Mouse (Mus musculus) stomach, embryonic 14.5 days (tissue): ENCODE data around the gene Ss18l2. TPM values are rescaled to one million over a fixed set of nuclear protein-coding genes. Genes with fewer than 3 reads are reported as not detected.
A peak's percentile ranks its signal among the peaks of the same experiment; 100 is the strongest.

Experiments
- ATAC-seq: fragments of 200-750 bp; cut with Nextera tagmentation; 2 replicates; pipeline ENCODE4 v1.8.0; 2017; ENCODE audit warnings: low read depth, moderate TSS enrichment; ENCODE audit not compliant: insufficient number of reproducible peaks, insufficient read depth, low FRiP score
- H3K27ac ChIP-seq: fragments of 300-500 bp; sonication (generic); 2 replicates; pipeline ENCODE4 v1.5.1; 2014; ENCODE audit warnings: mild to moderate bottlenecking, low read length, moderate library complexity, mixed read lengths
- H3K27me3 ChIP-seq: fragments of 300-500 bp; sonication (generic); 2 replicates; pipeline ENCODE4 v1.6.1; 2014; ENCODE audit warnings: low read length, control low read depth, mixed read lengths; ENCODE audit not compliant: control insufficient read depth, insufficient read depth
- H3K36me3 ChIP-seq: fragments of 300-500 bp; sonication (generic); 2 replicates; pipeline ENCODE4 v1.6.1; 2014; ENCODE audit warnings: mild to moderate bottlenecking, control low read depth, low read length, moderate library complexity, mixed read lengths; ENCODE audit not compliant: control insufficient read depth, insufficient read depth
- H3K4me1 ChIP-seq: fragments of 300-500 bp; sonication (generic); 2 replicates; pipeline ENCODE4 v1.6.1; 2014; ENCODE audit warnings: low read length, control low read depth, mixed read lengths; ENCODE audit not compliant: control insufficient read depth, insufficient read depth
- H3K4me2 ChIP-seq: fragments of 300-500 bp; sonication (generic); replicated peaks from 2 replicates; pipeline ENCODE4 v1.6.1; 2014; ENCODE audit warnings: low read depth, low read length, control low read depth
- H3K4me3 ChIP-seq: fragments of 300-500 bp; sonication (generic); 2 replicates; pipeline ENCODE4 v1.5.1; 2014; ENCODE audit warnings: low read depth, low read length, control low read depth
- H3K9ac ChIP-seq: fragments of 300-500 bp; sonication (generic); replicated peaks from 2 replicates; pipeline ENCODE4 v1.6.1; 2014; ENCODE audit warnings: low read depth, mild to moderate bottlenecking, control low read depth, low read length, moderate library complexity, mixed read lengths
- H3K9me3 ChIP-seq: fragments of 300-500 bp; sonication (generic); 2 replicates; pipeline ENCODE4 v1.6.1; 2016; ENCODE audit warnings: low read depth, low read length, control low read depth; ENCODE audit not compliant: control insufficient read depth
- WGBS: fragments of 180-500 bp; shearing (Covaris S2); extraction: QIAGEN DNeasy Blood & Tissue Kit; methylation state at CpG from one replicate; pipeline ENCODE4 v1.1.7; 2014; 5-methylcytosine and 5-hydroxymethylcytosine counted together
- polyA plus RNA-seq: library from polyadenylated mRNA; unstranded; fragments of >200 nt; fragmentation: Nextera tagmentation; extraction: Ambion mirVana; gene quantifications from 2 replicates; pipeline ENCODE4 v1.2.1, GENCODE M21; 2014

The Ss18l2 gene
- polyA plus RNA-seq, 1 experiment from 2014 or later = 136 TPM

GRCm38 (mm10) chr9:121740490-121740889 lies 30.4 kb downstream of the Ss18l2 start:
- WGBS = 89% methylated on average over 6 of the region's 6 CpGs
- H3K9me3 ChIP-seq = no peaks in the 10 kb centered on the region
- H3K9ac ChIP-seq = no peak overlapping the region
- H3K4me1 ChIP-seq = no peaks in the 10 kb centered on the region
- no peak for ATAC-seq
- H3K27me3 ChIP-seq = no peaks in the 10 kb centered on the region
- H3K4me3 ChIP-seq = no peak overlapping the region
- peaks cover 42% of the 10 kb centered on the region for H3K36me3 ChIP-seq
- no peak overlapping the region for H3K4me2 ChIP-seq
- H3K27ac ChIP-seq = no peak overlapping the region

- no peaks in the 10 kb centered on the region for H3K9me3 ChIP-seq
- H3K4me2 ChIP-seq = no peak overlapping the region
- no peaks in the 10 kb centered on the region for H3K4me1 ChIP-seq
- no peaks in the 10 kb centered on the region for H3K27me3 ChIP-seq
- WGBS = 89% methylated on average over 3 of the region's 3 CpGs
- H3K4me3 ChIP-seq = no peak overlapping the region
- H3K9ac ChIP-seq = no peak overlapping the region
- H3K27ac ChIP-seq = no peak overlapping the region
- ATAC-seq = no peak
- H3K36me3 ChIP-seq = peaks cover 48% of the 10 kb centered on the region
Observed at GRCm38 (mm10) chr9:121741168-121741567, 31.0 kb downstream of the Ss18l2 start.

- 90% methylated on average over 8 of the region's 8 CpGs for WGBS
- Histone ChIP-seq H3K36me3 (peaks cover 77% of the 10 kb centered on the region), H3K9ac (no peak overlapping the region), H3K27ac (no peak overlapping the region), H3K4me3 (no peak overlapping the region), H3K4me2 (no peak overlapping the region), H3K9me3 (no peaks in the 10 kb centered on the region), H3K27me3 (no peaks in the 10 kb centered on the region), H3K4me1 (no peaks in the 10 kb centered on the region)
- no peak for ATAC-seq
Observed at GRCm38 (mm10) chr9:121744051-121744450, 33.9 kb downstream of the Ss18l2 start.

GRCm38 (mm10) chr9:121752774-121753173 lies 42.6 kb downstream of the Ss18l2 start:
- Histone ChIP-seq H3K27me3 (no peaks in the 10 kb centered on the region), H3K9ac (no peak overlapping the region), H3K4me2 (no peak overlapping the region), H3K9me3 (no peaks in the 10 kb centered on the region), H3K27ac (no peak overlapping the region), H3K4me3 (no peak overlapping the region), H3K4me1 (peaks cover 2% of the 10 kb centered on the region; the same call in 1 of the 2 replicates), H3K36me3 (peaks cover 79% of the 10 kb centered on the region)
- no peak for ATAC-seq
- WGBS = 95% methylated on average over 9 of the region's 9 CpGs

- Histone ChIP-seq H3K9me3 (no peaks in the 10 kb centered on the region), H3K36me3 (peaks cover 61% of the 10 kb centered on the region), H3K27me3 (no peaks in the 10 kb centered on the region), H3K4me2 (no peak overlapping the region), H3K9ac (no peak overlapping the region), H3K27ac (no peak overlapping the region), H3K4me1 (peaks cover 15% of the 10 kb centered on the region; the same call in 1 of the 2 replicates), H3K4me3 (no peak overlapping the region)
- 92% methylated on average over 3 of the region's 3 CpGs for WGBS
- no peak for ATAC-seq
Observed at GRCm38 (mm10) chr9:121754624-121755023, 44.5 kb downstream of the Ss18l2 start.

- Histone ChIP-seq H3K9ac (no peak overlapping the region), H3K27me3 (no peaks in the 10 kb centered on the region), H3K36me3 (peaks cover 41% of the 10 kb centered on the region), H3K9me3 (no peaks in the 10 kb centered on the region), H3K4me2 (no peak overlapping the region), H3K4me1 (peaks cover 30% of the 10 kb centered on the region), H3K27ac (no peak overlapping the region), H3K4me3 (no peak overlapping the region)
- 84% methylated on average over 3 of the region's 3 CpGs for WGBS
- ATAC-seq = no peak
Observed at GRCm38 (mm10) chr9:121756785-121757184, 46.7 kb downstream of the Ss18l2 start.

GRCm38 (mm10) chr9:121757432-121757831 lies 47.3 kb downstream of the Ss18l2 start:
- Histone ChIP-seq H3K4me3 (no peak overlapping the region), H3K4me2 (no peak overlapping the region), H3K9me3 (no peaks in the 10 kb centered on the region), H3K4me1 (peaks cover 31% of the 10 kb centered on the region), H3K9ac (no peak overlapping the region), H3K36me3 (peaks cover 34% of the 10 kb centered on the region), H3K27me3 (no peaks in the 10 kb centered on the region), H3K27ac (no peak overlapping the region)
- ATAC-seq = no peak
- WGBS = 60% methylated on average over 3 of the region's 3 CpGs

- ATAC-seq = no peak
- peaks cover 31% of the 10 kb centered on the region for H3K4me1 ChIP-seq
- H3K27ac ChIP-seq = 0 out of 2 replicates have a peak overlapping the region, but pooled peaks have one; percentile 33
- no peak overlapping the region for H3K9ac ChIP-seq
- peaks cover 34% of the 10 kb centered on the region for H3K36me3 ChIP-seq
- 46% methylated on average over 10 of the region's 10 CpGs for WGBS
- H3K27me3 ChIP-seq = no peaks in the 10 kb centered on the region
- H3K9me3 ChIP-seq = no peaks in the 10 kb centered on the region
- H3K4me3 ChIP-seq = peak overlapping the region; percentile 87
- peak overlapping the region; percentile 91 for H3K4me2 ChIP-seq
Observed at GRCm38 (mm10) chr9:121757835-121758814, 48.0 kb downstream of the Ss18l2 start.
